Mouse (Mus musculus) ES-CJ7 (cell line): Measurements from ENCODE around the gene Rnf212.
"Not testable (repeated sequence)": the region's sequence is repeated elsewhere in the genome, so short reads cannot be mapped to it uniquely, and the experiment has no call there.

Source experiments
- DNase-seq: peaks from one replicate; pipeline ENCODE4 v3.0.0; 2011; ENCODE audit warnings: low read depth, low spot score

Gene Rnf212

DNA sequence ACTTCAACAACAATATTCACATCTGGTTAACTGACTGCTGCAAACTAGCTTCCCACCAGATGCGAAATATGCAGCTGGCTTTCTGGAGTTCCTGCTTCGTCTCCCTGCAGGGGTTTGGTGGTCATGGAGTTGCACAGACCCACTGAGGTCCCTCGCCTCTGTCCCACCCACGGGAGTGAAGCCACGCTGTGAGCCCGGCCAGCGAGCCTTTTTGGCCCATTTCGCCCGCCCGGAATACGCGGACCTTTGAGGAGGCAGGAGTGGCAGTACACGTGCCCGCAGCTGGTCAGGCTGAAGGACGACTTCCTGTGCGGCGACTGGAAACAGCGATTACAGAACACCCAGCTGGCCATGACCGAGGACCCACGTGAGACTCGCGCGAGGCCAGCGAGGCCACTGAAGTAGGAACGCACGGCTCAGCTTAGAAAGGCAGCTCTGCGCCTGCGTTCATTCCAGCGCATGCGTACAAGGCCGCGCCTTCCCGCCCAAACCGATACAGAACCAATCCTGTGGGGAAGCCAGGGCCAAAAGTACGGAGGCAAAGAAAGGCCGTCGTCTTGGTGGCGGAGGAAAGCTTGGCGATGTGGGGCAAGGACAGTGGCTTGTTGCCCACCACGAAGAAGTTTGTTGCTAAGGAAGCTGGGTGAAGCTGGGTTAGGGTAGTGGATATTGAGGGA lies at the start of gene Rnf212:
Gene Rnf212 (minus strand): TSS at position 353 of the 677 bp plus-strand sequence.
- DNase-seq: peak; percentile 71

DNA sequence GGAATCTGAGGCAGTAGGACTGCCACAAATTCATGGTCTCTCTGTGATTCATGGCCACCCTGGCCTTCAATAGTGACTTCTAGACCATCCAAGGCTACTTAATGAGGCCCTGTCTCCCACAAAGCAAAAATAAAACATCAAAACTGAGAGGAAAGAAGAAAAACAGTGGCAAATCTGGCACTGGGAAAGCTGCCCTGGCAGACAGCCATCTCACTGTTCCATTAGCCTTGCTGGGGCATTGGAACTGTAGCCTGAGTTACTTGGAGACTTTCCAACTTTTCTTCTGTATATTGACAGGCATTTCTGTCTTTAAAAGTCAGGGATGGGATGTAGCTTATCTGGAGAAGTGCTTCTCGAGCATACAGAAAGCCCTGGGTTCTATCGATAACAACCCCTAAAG lies 48.5 kb upstream of the Rnf212 start:
- no peak for DNase-seq

DNA sequence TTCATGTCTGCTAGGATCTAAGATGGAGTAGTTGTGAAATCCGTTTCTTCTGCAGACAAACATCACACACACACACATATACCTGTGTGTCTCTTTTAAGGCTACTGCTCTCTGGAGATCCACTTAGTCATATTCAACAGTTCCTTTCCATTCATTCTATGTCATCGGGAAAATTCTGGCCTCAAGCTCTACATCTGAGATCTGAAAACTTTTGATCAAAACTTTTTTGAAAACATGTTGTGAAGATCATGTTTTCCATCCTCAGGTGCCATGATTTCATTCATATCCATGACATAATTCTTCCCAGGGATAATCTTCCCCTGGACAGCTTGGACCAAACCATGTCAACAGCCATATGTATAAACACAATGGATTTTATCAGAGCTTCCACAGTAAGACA lies 34.0 kb upstream of the Rnf212 start, which contains the start of gene Vmn2r8:
Gene Vmn2r8 (minus strand): TSS at position 101 of the 400 bp plus-strand sequence.
- not testable (repeated sequence) for DNase-seq

- no peak for DNase-seq
These were observed 28.9 kb upstream of the Rnf212 start for GRCm38 (mm10) chr5:108803646-108804045.

DNA sequence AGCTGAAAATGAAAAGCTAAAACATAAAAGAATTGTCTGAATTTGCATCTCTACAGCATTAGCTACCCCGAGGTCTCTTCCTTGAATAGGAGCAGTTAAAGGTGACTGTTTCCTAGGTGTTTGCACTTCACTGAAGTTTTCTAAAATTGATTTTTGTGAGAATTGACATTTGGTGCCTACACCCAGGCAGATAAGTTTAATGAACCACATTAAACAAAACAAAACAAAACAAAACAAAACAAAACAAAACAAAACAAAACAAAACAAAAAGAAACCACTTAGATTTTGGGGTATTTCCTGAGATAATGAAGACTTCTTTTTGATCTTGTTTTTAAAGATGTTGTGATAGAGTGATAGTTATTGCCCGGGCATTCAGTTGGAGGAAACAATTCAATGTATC lies 20.5 kb upstream of the Rnf212 start, which contains the start of gene Tmed11:
Gene Tmed11 (minus strand): TSS at position 101 of the 400 bp plus-strand sequence.
- not testable (repeated sequence) for DNase-seq

DNA sequence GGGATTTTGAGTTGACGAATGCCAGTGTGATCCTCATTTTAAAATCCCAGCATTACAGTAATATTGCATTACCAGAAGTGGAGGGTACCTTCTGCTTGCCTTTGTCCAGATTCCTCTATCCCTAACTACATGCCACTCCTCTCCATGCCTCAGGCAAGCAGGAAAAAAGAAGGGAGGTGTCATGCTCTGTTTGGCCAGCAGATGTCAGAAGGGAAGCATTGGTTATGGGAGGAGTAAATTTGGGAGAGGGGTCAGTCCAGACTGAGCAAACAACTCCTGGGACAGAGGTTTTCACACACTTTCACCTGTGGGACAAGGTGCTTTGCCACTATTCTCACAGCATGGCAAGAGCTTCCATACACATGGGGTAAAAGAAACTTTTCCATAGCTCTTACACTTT lies 15.6 kb upstream of the Rnf212 start:
- DNase-seq: peak; percentile 43

- DNase-seq: no peak
These were observed 14.8 kb downstream of the Rnf212 start for GRCm38 (mm10) chr5:108760002-108760401.

GRCm38 (mm10) chr5:108758396-108758795 lies 16.4 kb downstream of the Rnf212 start:
- DNase-seq: peak; percentile 22

- DNase-seq: not testable (repeated sequence)
These were observed 23.5 kb downstream of the Rnf212 start for GRCm38 (mm10) chr5:108751258-108751657.

GRCm38 (mm10) chr5:108750328-108751210 lies 24.2 kb downstream of the Rnf212 start:
- no peak for DNase-seq

- DNase-seq: no peak
These were observed 30.2 kb downstream of the Rnf212 start for GRCm38 (mm10) chr5:108744629-108745028.

GRCm38 (mm10) chr5:108743856-108744255 lies 30.9 kb downstream of the Rnf212 start:
- DNase-seq: peak; percentile 55

DNA sequence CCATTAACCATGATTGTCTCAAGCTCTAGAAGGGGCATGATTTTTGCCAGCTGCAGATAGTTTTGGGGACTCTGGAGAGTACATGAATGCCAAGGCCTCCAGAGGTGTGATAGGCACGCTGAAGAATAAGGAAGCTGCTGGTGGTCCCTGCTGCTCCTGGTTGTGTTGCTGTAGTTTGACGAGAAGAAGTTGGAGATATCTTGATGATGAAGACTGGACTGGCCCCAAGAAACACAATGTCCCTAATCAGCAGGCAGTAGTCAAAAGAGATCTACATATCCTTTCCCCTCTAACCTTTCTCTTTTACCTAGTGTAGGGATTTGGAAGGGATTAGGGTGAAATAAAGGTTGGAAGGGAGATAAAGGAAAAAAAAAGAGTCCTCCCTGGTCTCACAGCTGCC lies 32.2 kb downstream of the Rnf212 start:
- no peak for DNase-seq

- no peak for DNase-seq
These were observed 32.9 kb downstream of the Rnf212 start for GRCm38 (mm10) chr5:108741844-108742243.

DNA sequence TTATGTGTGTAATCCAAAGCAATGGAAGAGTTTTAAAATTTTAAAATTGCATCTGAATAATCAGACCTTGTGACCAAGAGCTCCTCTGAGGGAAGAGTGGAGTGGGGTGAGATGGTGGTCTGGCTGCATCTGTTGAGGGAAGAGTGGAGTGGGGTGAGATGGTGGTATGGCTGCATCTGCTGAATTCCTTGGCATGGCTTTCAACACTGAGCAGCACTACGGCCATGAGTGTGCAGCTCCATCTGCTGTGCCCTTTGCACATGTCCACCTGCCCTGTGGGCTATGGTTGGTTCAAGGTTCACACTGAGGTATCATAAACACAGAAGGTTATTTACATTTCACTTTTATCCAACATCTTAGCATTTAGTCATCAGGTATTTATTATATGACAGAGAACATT lies 47.4 kb downstream of the Rnf212 start:
- no peak for DNase-seq

DNA sequence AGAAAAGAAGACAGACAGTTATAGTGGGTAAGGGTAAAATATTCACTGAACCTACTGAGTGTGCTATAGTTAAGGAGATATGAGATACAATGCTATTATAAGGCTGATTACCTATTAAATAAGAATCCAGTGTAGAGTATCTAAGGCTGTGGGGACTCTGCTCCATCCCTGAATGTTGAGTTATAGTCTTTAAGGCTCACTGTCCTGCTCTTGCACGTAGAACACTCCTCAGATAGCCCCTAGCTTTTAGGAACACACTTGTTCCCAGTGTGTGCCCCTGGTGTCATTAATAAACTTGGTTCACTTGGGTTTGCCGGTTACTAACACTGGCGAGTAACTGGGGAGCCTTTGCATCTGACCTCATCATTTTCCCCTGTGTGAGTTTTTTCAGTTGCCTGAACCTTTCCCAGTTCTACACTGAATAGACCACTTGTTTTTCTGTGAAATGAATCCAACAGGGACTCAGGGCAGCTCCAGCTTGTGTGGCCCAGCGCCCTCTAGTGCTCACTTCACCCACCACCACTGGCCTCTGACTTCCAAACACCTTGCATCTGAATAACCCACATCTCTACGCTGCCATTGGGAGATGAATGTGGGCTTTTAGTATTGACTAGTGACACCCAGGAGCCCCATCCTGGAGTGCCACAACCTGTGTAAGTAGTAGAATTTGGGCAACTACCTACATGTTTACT lies 48.1 kb downstream of the Rnf212 start:
- DNase-seq: peak; percentile 61

- DNase-seq: no peak
These were observed 50.8 kb downstream of the Rnf212 start for GRCm38 (mm10) chr5:108724006-108724405.

DNA sequence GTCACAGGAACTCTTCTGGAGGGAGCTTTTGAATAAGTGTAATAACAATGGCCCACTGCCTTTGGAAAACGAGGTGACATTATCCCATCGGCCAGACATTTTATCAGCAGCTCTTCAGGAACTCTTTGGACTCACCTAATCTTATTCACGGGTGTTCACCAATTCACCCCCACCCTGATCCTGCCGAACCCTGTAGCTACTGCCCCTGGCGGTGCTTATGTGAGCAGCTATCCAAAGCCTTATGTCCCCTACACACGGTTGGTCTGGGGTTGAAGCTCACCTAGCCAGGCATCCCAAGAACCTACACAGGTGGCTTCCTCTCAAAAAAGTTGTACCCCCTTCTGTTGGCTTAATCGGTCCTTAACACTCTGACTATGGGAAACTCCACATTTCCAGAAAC lies 55.0 kb downstream of the Rnf212 start:
- DNase-seq: no peak

DNA sequence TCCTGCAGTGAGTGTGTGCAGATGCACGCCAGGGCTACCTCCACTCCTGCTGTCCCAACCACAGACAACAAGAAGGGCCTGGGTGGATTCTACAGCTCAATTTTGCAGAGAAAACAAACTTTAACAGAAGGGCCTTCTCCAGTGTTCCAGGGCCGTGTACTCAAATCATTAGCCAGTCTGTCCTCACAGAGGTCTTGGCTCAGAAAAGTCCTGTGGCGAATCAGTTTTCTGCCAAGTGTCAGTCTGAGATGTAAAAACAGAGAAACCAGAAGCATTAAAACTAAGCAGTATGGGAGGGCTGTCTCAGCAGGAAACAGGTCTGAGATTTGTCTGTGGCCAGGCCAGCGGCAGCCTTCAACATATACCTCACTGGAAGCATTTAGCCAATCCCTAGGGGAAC lies 56.7 kb downstream of the Rnf212 start:
- DNase-seq: no peak

DNA sequence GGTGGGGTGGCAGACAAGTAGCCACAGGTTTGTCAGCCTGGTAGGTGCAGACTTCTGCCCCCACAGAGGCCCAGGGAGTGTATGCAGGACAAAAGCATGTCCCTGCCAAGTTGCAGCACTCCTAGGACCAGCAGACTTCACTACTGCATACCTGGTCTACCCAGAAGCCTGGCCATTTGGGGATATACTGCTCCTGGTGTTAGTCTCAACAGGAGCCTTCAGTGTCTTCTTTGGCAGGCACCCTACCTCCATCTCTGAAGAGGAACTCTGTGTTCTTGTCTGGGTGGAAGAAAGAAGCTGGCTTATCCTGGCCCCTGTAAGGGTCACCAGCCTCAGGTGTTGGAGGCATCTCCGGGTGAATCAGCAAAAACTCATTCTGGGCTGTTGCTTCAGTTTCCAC lies 58.8 kb downstream of the Rnf212 start:
- DNase-seq: no peak

GRCm38 (mm10) chr5:108714149-108714548 lies 60.6 kb downstream of the Rnf212 start:
- no peak for DNase-seq

DNA sequence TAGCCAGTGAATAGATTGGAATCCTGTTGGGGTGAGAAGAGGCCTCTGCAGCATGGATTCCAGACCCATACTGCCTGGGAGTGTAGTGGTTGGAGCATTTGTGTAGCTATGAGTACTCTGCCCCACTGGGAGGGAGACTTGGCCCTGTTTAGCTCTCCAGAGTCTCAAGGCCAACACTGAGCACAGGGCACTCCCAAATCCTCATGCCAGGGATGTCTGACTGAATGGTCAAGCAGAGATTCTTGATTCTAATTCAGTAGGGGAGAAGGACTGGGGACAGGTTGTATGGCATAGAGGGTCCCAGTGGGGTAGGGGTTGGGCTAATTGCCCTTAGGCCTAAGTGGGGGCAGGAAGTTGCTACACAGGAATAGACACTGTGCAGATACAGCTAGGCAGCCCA lies 61.1 kb downstream of the Rnf212 start:
- no peak for DNase-seq
